14 mouse cellular contexts compared by ENCODE assay signal in the genomic region with DNA sequence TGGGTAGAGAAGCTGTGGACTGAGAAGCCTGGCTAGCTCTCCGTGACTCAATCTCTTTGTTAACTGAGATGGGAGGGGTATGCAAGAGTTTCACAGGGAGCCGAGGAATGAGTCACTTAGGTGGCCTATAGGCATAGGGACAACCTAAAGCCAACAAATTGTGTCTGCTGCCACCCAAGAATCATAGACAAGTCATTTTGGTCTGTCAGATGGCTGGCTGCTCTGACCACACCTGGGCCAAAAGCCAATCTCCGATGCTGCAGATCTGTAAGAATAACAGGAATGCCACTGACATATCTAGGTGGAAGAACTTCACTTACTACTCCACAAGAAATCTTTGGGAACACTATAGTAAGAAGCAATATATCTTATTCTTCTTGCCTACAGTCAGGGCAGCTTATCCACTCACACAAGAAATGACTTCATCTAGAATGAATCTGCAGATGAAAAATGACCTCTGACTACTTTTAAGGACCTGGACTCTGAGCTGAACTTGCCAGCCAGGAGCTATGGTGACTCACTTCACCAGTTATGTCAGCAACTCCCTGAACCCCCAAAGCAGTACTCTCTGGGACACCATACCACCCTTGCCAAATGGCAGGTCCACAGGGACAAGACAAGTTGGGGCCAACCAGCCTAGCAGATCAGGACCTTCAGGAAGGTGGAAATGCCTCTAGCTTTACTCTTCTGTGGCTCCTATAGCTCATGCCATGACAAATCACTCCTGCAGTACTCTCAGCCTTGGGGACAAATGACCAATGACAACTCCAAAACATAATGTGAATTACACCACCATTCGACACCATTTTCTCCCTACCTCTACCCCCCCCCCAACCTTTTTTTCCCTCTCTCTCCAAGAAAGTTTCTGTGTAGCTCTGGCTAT. TPM values are rescaled to one million over a fixed set of nuclear protein-coding genes. Genes with fewer than 3 reads are reported as not detected.
DNase-seq lines count a peak whose midpoint lies in the region; ATAC-seq and TF ChIP-seq lines count a peak whose summit lies in the region.
"Had no signal": no experiment of that assay in that cellular context is flagged by ENCODE, and none has a peak within 500 bp of the region (broad histone marks: within the 10 kb centered on the region; RNA-seq: fewer than 3 reads in every experiment).

No protein-coding gene starts in this region.

- no peak for TF ChIP-seq CTCF in thymus, adult 2 months (IDR thresholded peaks at IDR 0.05; ENCODE audit: borderline replicate concordance, control insufficient read depth, extremely low read depth, insufficient read depth, low read length, poor library complexity)

- 61% methylated on average over 4 of the region's 4 CpGs for WGBS in heart, embryonic 15.5 days
- 80% methylated on average over 4 of the region's 4 CpGs for WGBS in forebrain, embryonic 15.5 days
- 89% methylated on average over 4 of the region's 4 CpGs for WGBS in thymus, adult 2 months

- ATAC-seq in heart, embryonic 15.5 days (replicated peaks; ENCODE audit: insufficient number of reproducible peaks, insufficient read depth, low FRiP score, low read depth): no peak
- no peak for ATAC-seq in forebrain, embryonic 15.5 days (replicated peaks)
- ATAC-seq: midbrain, embryonic 15.5 days had no signal

- peaks cover 56% of the 10 kb centered on the region for H3K4me1 ChIP-seq in heart, embryonic 15.5 days (replicated peaks)
- H3K4me1 ChIP-seq in brown adipose tissue, adult 24 weeks (ENCODE audit: control insufficient read depth, insufficient read depth, insufficient read length, low read length): peaks cover 36% of the 10 kb centered on the region
- H3K4me1 ChIP-seq in forebrain, embryonic 15.5 days: peaks cover 28% of the 10 kb centered on the region
- peaks cover 10% of the 10 kb centered on the region for H3K4me1 ChIP-seq in thymus, adult 2 months (replicated peaks; ENCODE audit: control insufficient read depth, insufficient read depth, low read length)

- no peak overlapping the region for H3K4me2 ChIP-seq in heart, embryonic 15.5 days
- H3K4me2 ChIP-seq in forebrain, embryonic 15.5 days (replicated peaks): no peak overlapping the region
- H3K4me2 ChIP-seq: kidney, embryonic 15.5 days; midbrain, embryonic 15.5 days had no signal

- H3K4me3 ChIP-seq in heart, embryonic 15.5 days: no peak overlapping the region
- no peak overlapping the region for H3K4me3 ChIP-seq in brown adipose tissue, adult 24 weeks (ENCODE audit: insufficient read depth, low read depth, low read length)
- no peak overlapping the region for H3K4me3 ChIP-seq in forebrain, embryonic 15.5 days
- no peak overlapping the region for H3K4me3 ChIP-seq in thymus, adult 2 months (ENCODE audit: control insufficient read depth, insufficient read depth, low read length)
- H3K4me3 ChIP-seq: kidney, embryonic 15.5 days; midbrain, embryonic 15.5 days had no signal

- H3K9ac ChIP-seq in heart, embryonic 15.5 days: no peak overlapping the region
- H3K9ac ChIP-seq in forebrain, embryonic 15.5 days (replicated peaks): no peak overlapping the region
- H3K9ac ChIP-seq: kidney, embryonic 15.5 days; midbrain, embryonic 15.5 days had no signal

- no peak for DNase-seq in heart, adult 9 months (ENCODE audit: low spot score in 2 of 2)
- peak; percentile 11 for DNase-seq in lung, postnatal 36 days
- no peak for DNase-seq in lung, postnatal 14 days
- DNase-seq in thymus, adult 2 months: no peak
- DNase-seq: right cerebral cortex, postnatal 4 days; thymus, adult 18-20 months had no signal

- H3K36me3 ChIP-seq in heart, embryonic 15.5 days: peaks cover 35% of the 10 kb centered on the region
- peaks cover 39% of the 10 kb centered on the region for H3K36me3 ChIP-seq in forebrain, embryonic 15.5 days
- H3K36me3 ChIP-seq in thymus, adult 2 months (ENCODE audit: control insufficient read depth, insufficient read depth, low read length): peaks cover 53% of the 10 kb centered on the region

- H3K27ac ChIP-seq in heart, embryonic 15.5 days: 0 out of 2 replicates have a peak overlapping the region, but pooled peaks have one; percentile 8
- H3K27ac ChIP-seq in brown adipose tissue, adult 24 weeks (replicated peaks; ENCODE audit: low read depth, low read length): peak overlapping the region; percentile 54
- H3K27ac ChIP-seq in forebrain, embryonic 15.5 days (replicated peaks): no peak overlapping the region
- no peak overlapping the region for H3K27ac ChIP-seq in thymus, adult 2 months (ENCODE audit: control insufficient read depth, insufficient read depth, low read length)
- H3K27ac ChIP-seq: kidney, embryonic 15.5 days; midbrain, embryonic 15.5 days had no signal

- no peak for TF ChIP-seq POLR2A in thymus, adult 2 months (IDR thresholded peaks at IDR 0.05; ENCODE audit: control insufficient read depth, extremely low read depth, insufficient read depth, low read length, poor library complexity)

- H3K9me3 ChIP-seq in heart, embryonic 15.5 days (replicated peaks): no peaks in the 10 kb centered on the region
- no peaks in the 10 kb centered on the region for H3K9me3 ChIP-seq in forebrain, embryonic 15.5 days
- H3K9me3 ChIP-seq: G1E; kidney, embryonic 15.5 days; midbrain, embryonic 15.5 days had no signal

- H3K27me3 ChIP-seq in heart, embryonic 15.5 days: no peaks in the 10 kb centered on the region
- no peaks in the 10 kb centered on the region for H3K27me3 ChIP-seq in forebrain, embryonic 15.5 days
- H3K27me3 ChIP-seq in thymus, adult 2 months (ENCODE audit: control insufficient read depth, insufficient read depth, low read length): no peaks in the 10 kb centered on the region
- H3K27me3 ChIP-seq: kidney, embryonic 15.5 days; midbrain, embryonic 15.5 days had no signal

RNA-seq across cellular contexts. Expression of gene Csnk1d, which starts 6.4 kb away (rescaled TPM):
- 59.5 and 79.0 TPM in 2 replicates for polyA plus RNA-seq in heart, embryonic 15.5 days (2015; fragmentation: Nextera tagmentation; extraction: Ambion mirVana)
- polyA plus RNA-seq in brown adipose tissue, adult 24 weeks (2012; ENCODE audit: insufficient read depth, insufficient read length, missing spikeins): 33.8 and 36.5 TPM in 2 replicates
- polyA plus RNA-seq in forebrain, embryonic 15.5 days (2015; fragmentation: Nextera tagmentation; extraction: Ambion mirVana): 145 and 157 TPM in 2 replicates
- 98.2 and 106 TPM in 2 replicates for polyA plus RNA-seq in thymus, adult 2 months (2012; rRNA removed)

RNA-seq across cellular contexts. Expression of gene Slc16a3, which starts 36.4 kb away (rescaled TPM):
- 158 and 159 TPM in 2 replicates for polyA plus RNA-seq in heart, embryonic 15.5 days (2015; fragmentation: Nextera tagmentation; extraction: Ambion mirVana)
- polyA plus RNA-seq in brown adipose tissue, adult 24 weeks (2012; ENCODE audit: insufficient read depth, insufficient read length, missing spikeins): 1.6 and 2.2 TPM in 2 replicates
- polyA plus RNA-seq in forebrain, embryonic 15.5 days (2015; fragmentation: Nextera tagmentation; extraction: Ambion mirVana): 9.1 and 9.6 TPM in 2 replicates
- 8.0 and 8.5 TPM in 2 replicates for polyA plus RNA-seq in thymus, adult 2 months (2012; rRNA removed)

RNA-seq across cellular contexts. Expression of gene Ccdc57, which starts 52.0 kb away (rescaled TPM):
- 3.5 and 4.5 TPM in 2 replicates for polyA plus RNA-seq in heart, embryonic 15.5 days (2015; fragmentation: Nextera tagmentation; extraction: Ambion mirVana)
- 7.1 and 11.1 TPM in 2 replicates for polyA plus RNA-seq in brown adipose tissue, adult 24 weeks (2012; ENCODE audit: insufficient read depth, insufficient read length, missing spikeins)
- 6.7 and 7.0 TPM in 2 replicates for polyA plus RNA-seq in forebrain, embryonic 15.5 days (2015; fragmentation: Nextera tagmentation; extraction: Ambion mirVana)
- polyA plus RNA-seq in thymus, adult 2 months (2012; rRNA removed): 1.6 and 1.7 TPM in 2 replicates

RNA-seq across cellular contexts. Expression of gene Cd7, which starts 54.5 kb away (rescaled TPM):
- polyA plus RNA-seq in heart, embryonic 15.5 days (2015; fragmentation: Nextera tagmentation; extraction: Ambion mirVana): 0.74 and 3.4 TPM in 2 replicates
- 2.3 TPM in 1 of 2 replicates, not detected in the other for polyA plus RNA-seq in brown adipose tissue, adult 24 weeks (2012; ENCODE audit: insufficient read depth, insufficient read length, missing spikeins)
- polyA plus RNA-seq in forebrain, embryonic 15.5 days (2015; fragmentation: Nextera tagmentation; extraction: Ambion mirVana): not detected in 2 replicates
- 39.2 and 55.2 TPM in 2 replicates for polyA plus RNA-seq in thymus, adult 2 months (2012; rRNA removed)
- polyA plus RNA-seq: forebrain, embryonic 11.5 days; G1E; heart, embryonic 14.5 days; midbrain, embryonic 15.5 days had no signal

Comparison
In these comparisons a context has a peak if more than half of its experiments do, and no peak if none do; other contexts are left out.
1. H3K27ac ChIP-seq: peak in heart, embryonic 15.5 days (single experiment) and brown adipose tissue, adult 24 weeks (single experiment); none in forebrain, embryonic 15.5 days (single experiment) and thymus, adult 2 months (single experiment).
2. RNA of gene Slc16a3, which starts 36.4 kb away (polyA plus RNA-seq): 158 to 159 TPM in heart, embryonic 15.5 days; 9.1 to 9.6 TPM in forebrain, embryonic 15.5 days, 8.0 to 8.5 TPM in thymus, adult 2 months and 1.6 to 2.2 TPM in brown adipose tissue, adult 24 weeks; every median in the first group is over 10 times any median in the second.